Mouse (Mus musculus) cortical plate, adult 2 months (tissue): ENCODE data around the gene Srrm3.

ENCODE experiments used
- CTCF ChIP-seq: fragments of 200-500 bp; IDR thresholded peaks from 2 replicates; pipeline ENCODE4 v1.5.1; 2011; ENCODE audit warnings: mild to moderate bottlenecking, control low read depth, low read length; ENCODE audit not compliant: insufficient read depth; ENCODE audit errors: extremely low read depth
- POLR2A ChIP-seq: fragments of 200-500 bp; IDR thresholded peaks from 2 replicates; pipeline ENCODE4 v1.6.1; 2011; ENCODE audit warnings: mild to moderate bottlenecking, low read length, control low read depth; ENCODE audit not compliant: insufficient read depth; ENCODE audit errors: extremely low read depth

DNA sequence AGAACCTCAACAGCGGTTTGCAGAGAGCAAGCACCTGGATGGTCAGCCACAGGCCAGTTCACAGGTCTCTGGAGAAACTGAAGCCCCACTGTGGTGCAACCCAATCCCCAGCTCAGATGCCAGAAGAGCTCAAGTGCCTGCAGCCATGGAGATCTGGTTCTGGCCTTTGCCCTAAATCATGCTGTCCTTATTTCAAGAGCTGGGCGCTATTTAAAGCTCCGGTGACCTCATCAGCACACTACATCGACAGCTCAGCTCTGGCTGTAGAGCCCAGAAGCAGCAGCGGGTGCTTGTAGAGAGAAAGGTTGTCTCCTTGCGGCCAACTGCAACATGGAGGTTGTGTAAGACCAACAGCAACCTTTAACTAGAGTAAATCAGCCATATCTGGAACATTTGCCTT lies 107.5 kb downstream of the Srrm3 start:
- TF ChIP-seq CTCF (no peak), POLR2A (no peak)
